Mouse (Mus musculus): ENCODE results near the gene Abcc2.

GRCm38 (mm10) chr19:43880420-43880819 lies 98.4 kb downstream of the Abcc2 start:
- TF ChIP-seq CTCF (IDR thresholded peaks at IDR 0.05; ENCODE audit: insufficient read depth, low read depth, low read length), result no peak
- TF ChIP-seq POLR2A (IDR thresholded peaks at IDR 0.05; ENCODE audit: insufficient read depth, low read depth, low read length), result no peak

Measured in olfactory bulb, adult 2 months (tissue).